Mouse (Mus musculus): Measurements from ENCODE around the gene Osbpl11. TPM values are rescaled to one million over a fixed set of nuclear protein-coding genes. Genes with fewer than 3 reads are reported as not detected.

The Osbpl11 gene
- polyA plus RNA-seq, 1 experiment from 2014 or later = 14.3 TPM

- Histone ChIP-seq H3K36me3 (ENCODE audit: control insufficient read depth, insufficient read depth, low read length) (no peaks in the 10 kb centered on the region), H3K27me3 (replicated peaks; ENCODE audit: control insufficient read depth, insufficient read depth, low read length) (no peaks in the 10 kb centered on the region), H3K9me3 (replicated peaks; ENCODE audit: control insufficient read depth, low read length) (no peaks in the 10 kb centered on the region), H3K4me3 (ENCODE audit: low read depth, low read length) (no peak overlapping the region), H3K27ac (ENCODE audit: low read depth, low read length) (no peak overlapping the region), H3K4me1 (ENCODE audit: control insufficient read depth, insufficient read depth, low read length) (peaks cover 3% of the 10 kb centered on the region), H3K9ac (ENCODE audit: low read length) (no peak overlapping the region), H3K4me2 (ENCODE audit: low read length) (no peak overlapping the region)
- DNase-seq (ENCODE audit: low spot score) (no peak), ATAC-seq (no peak)
- WGBS = 74% methylated on average over 3 of the region's 3 CpGs
Observed at GRCm38 (mm10) chr16:33180793-33181192, 4.1 kb upstream of the Osbpl11 start.

GRCm38 (mm10) chr16:33185261-33186046, 583 bp downstream of the Osbpl11 start:
- Histone ChIP-seq H3K4me1 (ENCODE audit: control insufficient read depth, insufficient read depth, low read length) (peaks cover 14% of the 10 kb centered on the region), H3K27me3 (replicated peaks; ENCODE audit: control insufficient read depth, insufficient read depth, low read length) (no peaks in the 10 kb centered on the region), H3K4me3 (ENCODE audit: low read depth, low read length) (peak overlapping the region; percentile 80), H3K9ac (ENCODE audit: low read length) (peak overlapping the region; percentile 86), H3K4me2 (ENCODE audit: low read length) (peak overlapping the region; percentile 72), H3K36me3 (ENCODE audit: control insufficient read depth, insufficient read depth, low read length) (no peaks in the 10 kb centered on the region), H3K9me3 (replicated peaks; ENCODE audit: control insufficient read depth, low read length) (no peaks in the 10 kb centered on the region), H3K27ac (ENCODE audit: low read depth, low read length) (peak overlapping the region; percentile 74)
- DNase-seq (ENCODE audit: low spot score) (peak; percentile 23), ATAC-seq (peak; percentile 84)
- under 1% methylated on average over 46 of the region's 59 CpGs for WGBS

- no peak for DNase-seq (ENCODE audit: low spot score)
- Histone ChIP-seq H3K4me3 (ENCODE audit: low read depth, low read length) (peak overlapping the region; percentile 80), H3K9ac (ENCODE audit: low read length) (peak overlapping the region; percentile 86), H3K4me1 (ENCODE audit: control insufficient read depth, insufficient read depth, low read length) (peaks cover 14% of the 10 kb centered on the region), H3K9me3 (replicated peaks; ENCODE audit: control insufficient read depth, low read length) (no peaks in the 10 kb centered on the region), H3K27me3 (replicated peaks; ENCODE audit: control insufficient read depth, insufficient read depth, low read length) (no peaks in the 10 kb centered on the region), H3K4me2 (ENCODE audit: low read length) (peak overlapping the region; percentile 72), H3K36me3 (ENCODE audit: control insufficient read depth, insufficient read depth, low read length) (no peaks in the 10 kb centered on the region), H3K27ac (ENCODE audit: low read depth, low read length) (no peak overlapping the region)
- 29% methylated on average over 4 of the region's 4 CpGs for WGBS
- ATAC-seq = no peak
Observed at GRCm38 (mm10) chr16:33186134-33186533, 1.3 kb downstream of the Osbpl11 start.

GRCm38 (mm10) chr16:33188076-33188475, 3.2 kb downstream of the Osbpl11 start:
- no peak overlapping the region for H3K4me2 ChIP-seq (ENCODE audit: low read length)
- no peaks in the 10 kb centered on the region for H3K27me3 ChIP-seq (replicated peaks; ENCODE audit: control insufficient read depth, insufficient read depth, low read length)
- H3K4me3 ChIP-seq (ENCODE audit: low read depth, low read length) = no peak overlapping the region
- H3K4me1 ChIP-seq (ENCODE audit: control insufficient read depth, insufficient read depth, low read length) = peaks cover 14% of the 10 kb centered on the region
- H3K27ac ChIP-seq (ENCODE audit: low read depth, low read length) = no peak overlapping the region
- H3K9ac ChIP-seq (ENCODE audit: low read length) = no peak overlapping the region
- ATAC-seq (no peak), DNase-seq (ENCODE audit: low spot score) (no peak)
- H3K36me3 ChIP-seq (ENCODE audit: control insufficient read depth, insufficient read depth, low read length) = no peaks in the 10 kb centered on the region
- 33% methylated on average over 3 of the region's 3 CpGs for WGBS
- no peaks in the 10 kb centered on the region for H3K9me3 ChIP-seq (replicated peaks; ENCODE audit: control insufficient read depth, low read length)

- no peak overlapping the region for H3K4me2 ChIP-seq (ENCODE audit: low read length)
- H3K9me3 ChIP-seq (replicated peaks; ENCODE audit: control insufficient read depth, low read length) = no peaks in the 10 kb centered on the region
- peaks cover 8% of the 10 kb centered on the region for H3K4me1 ChIP-seq (ENCODE audit: control insufficient read depth, insufficient read depth, low read length)
- ATAC-seq (no peak), DNase-seq (ENCODE audit: low spot score) (no peak)
- no peak overlapping the region for H3K27ac ChIP-seq (ENCODE audit: low read depth, low read length)
- 85% methylated on average over 2 of the region's 2 CpGs for WGBS
- H3K27me3 ChIP-seq (replicated peaks; ENCODE audit: control insufficient read depth, insufficient read depth, low read length) = no peaks in the 10 kb centered on the region
- H3K4me3 ChIP-seq (ENCODE audit: low read depth, low read length) = no peak overlapping the region
- no peak overlapping the region for H3K9ac ChIP-seq (ENCODE audit: low read length)
- H3K36me3 ChIP-seq (ENCODE audit: control insufficient read depth, insufficient read depth, low read length) = peaks cover 8% of the 10 kb centered on the region; the same call in 1 of the 2 replicates
Observed at GRCm38 (mm10) chr16:33191671-33192091, 6.8 kb downstream of the Osbpl11 start.

GRCm38 (mm10) chr16:33192280-33192679, 7.4 kb downstream of the Osbpl11 start:
- ATAC-seq (no peak), DNase-seq (ENCODE audit: low spot score) (no peak)
- peaks cover 10% of the 10 kb centered on the region; the same call in 1 of the 2 replicates for H3K36me3 ChIP-seq (ENCODE audit: control insufficient read depth, insufficient read depth, low read length)
- H3K4me3 ChIP-seq (ENCODE audit: low read depth, low read length) = no peak overlapping the region
- no peak overlapping the region for H3K27ac ChIP-seq (ENCODE audit: low read depth, low read length)
- H3K4me2 ChIP-seq (ENCODE audit: low read length) = no peak overlapping the region
- H3K9me3 ChIP-seq (replicated peaks; ENCODE audit: control insufficient read depth, low read length) = no peaks in the 10 kb centered on the region
- H3K27me3 ChIP-seq (replicated peaks; ENCODE audit: control insufficient read depth, insufficient read depth, low read length) = no peaks in the 10 kb centered on the region
- peaks cover 3% of the 10 kb centered on the region; the same call in 1 of the 2 replicates for H3K4me1 ChIP-seq (ENCODE audit: control insufficient read depth, insufficient read depth, low read length)
- H3K9ac ChIP-seq (ENCODE audit: low read length) = no peak overlapping the region
- WGBS = 72% methylated on average over 2 of the region's 2 CpGs

- DNase-seq (ENCODE audit: low spot score) (peak; percentile 81), ATAC-seq (peak; percentile 66; the same call in 1 of the 2 replicates)
- H3K27ac ChIP-seq (ENCODE audit: low read depth, low read length) = no peak overlapping the region
- peaks cover 10% of the 10 kb centered on the region; the same call in 1 of the 2 replicates for H3K36me3 ChIP-seq (ENCODE audit: control insufficient read depth, insufficient read depth, low read length)
- no peak overlapping the region for H3K9ac ChIP-seq (ENCODE audit: low read length)
- H3K27me3 ChIP-seq (replicated peaks; ENCODE audit: control insufficient read depth, insufficient read depth, low read length) = no peaks in the 10 kb centered on the region
- H3K4me1 ChIP-seq (ENCODE audit: control insufficient read depth, insufficient read depth, low read length) = no peaks in the 10 kb centered on the region
- H3K9me3 ChIP-seq (replicated peaks; ENCODE audit: control insufficient read depth, low read length) = no peaks in the 10 kb centered on the region
- 35% methylated on average over 2 of the region's 2 CpGs for WGBS
- H3K4me2 ChIP-seq (ENCODE audit: low read length) = no peak overlapping the region
- no peak overlapping the region for H3K4me3 ChIP-seq (ENCODE audit: low read depth, low read length)
Observed at GRCm38 (mm10) chr16:33193649-33194048, 8.8 kb downstream of the Osbpl11 start.

GRCm38 (mm10) chr16:33195686-33196313, 10.9 kb downstream of the Osbpl11 start:
- WGBS = 40% methylated on average over 4 of the region's 5 CpGs
- Histone ChIP-seq H3K27me3 (replicated peaks; ENCODE audit: control insufficient read depth, insufficient read depth, low read length) (no peaks in the 10 kb centered on the region), H3K4me3 (ENCODE audit: low read depth, low read length) (no peak overlapping the region), H3K4me1 (ENCODE audit: control insufficient read depth, insufficient read depth, low read length) (no peaks in the 10 kb centered on the region), H3K36me3 (ENCODE audit: control insufficient read depth, insufficient read depth, low read length) (peaks cover 17% of the 10 kb centered on the region), H3K27ac (ENCODE audit: low read depth, low read length) (no peak overlapping the region), H3K9ac (ENCODE audit: low read length) (no peak overlapping the region), H3K9me3 (replicated peaks; ENCODE audit: control insufficient read depth, low read length) (no peaks in the 10 kb centered on the region), H3K4me2 (ENCODE audit: low read length) (no peak overlapping the region)
- peak; percentile 33 for DNase-seq (ENCODE audit: low spot score)
- no peak for ATAC-seq

GRCm38 (mm10) chr16:33196578-33196977, 11.7 kb downstream of the Osbpl11 start:
- no peak overlapping the region for H3K27ac ChIP-seq (ENCODE audit: low read depth, low read length)
- no peak overlapping the region for H3K4me2 ChIP-seq (ENCODE audit: low read length)
- DNase-seq (ENCODE audit: low spot score) (no peak), ATAC-seq (no peak)
- no peaks in the 10 kb centered on the region for H3K27me3 ChIP-seq (replicated peaks; ENCODE audit: control insufficient read depth, insufficient read depth, low read length)
- H3K4me1 ChIP-seq (ENCODE audit: control insufficient read depth, insufficient read depth, low read length) = no peaks in the 10 kb centered on the region
- no peak overlapping the region for H3K9ac ChIP-seq (ENCODE audit: low read length)
- 93% methylated on average over 6 of the region's 6 CpGs for WGBS
- peaks cover 22% of the 10 kb centered on the region for H3K36me3 ChIP-seq (ENCODE audit: control insufficient read depth, insufficient read depth, low read length)
- no peak overlapping the region for H3K4me3 ChIP-seq (ENCODE audit: low read depth, low read length)
- H3K9me3 ChIP-seq (replicated peaks; ENCODE audit: control insufficient read depth, low read length) = no peaks in the 10 kb centered on the region

Measured in forebrain, embryonic 14.5 days (tissue).